Mouse (Mus musculus) limb, embryonic 13.5 days (tissue): ENCODE measurements at regions not wholly inside any gene's neighbourhood (a gene's known extent, or its start where the extent isn't known, plus 50 kb on each side); places are given as distances from the start of the nearest gene placed in this dataset. TPM values are rescaled to one million over a fixed set of nuclear protein-coding genes. Genes with fewer than 3 reads are reported as not detected.

Experiments
- microRNA counts: library from miRNA; unstranded; fragments of <30 nt; microRNA quantifications from one replicate; lab custom pipeline; 2016
- microRNA-seq: library from miRNA; unstranded; fragments of <30 nt; microRNA quantifications from one replicate; pipeline ENCODE4, GENCODE M21; 2016

MicroRNA genes in the stretch of these regions (microRNA counts, 519-probe panel; counts per million panel counts)
- not detected for microRNA mmu-miR-2136 (lab: Ali Mortazavi, UCI)

Small RNA genes lying in the stretch of these regions (microRNA-seq; reads per million reads assigned to microRNA genes)
- not detected for gene Mir2136
